Comparison of ENCODE assay signal across 12 mouse cellular contexts in genomic region chr5:149224666-149225065, GRCm38 (mm10). TPM values are rescaled to one million over a fixed set of nuclear protein-coding genes. Genes with fewer than 3 reads are reported as not detected.
A peak's percentile ranks its signal among the peaks of the same experiment; 100 is the strongest.
DNase-seq lines count a peak whose midpoint lies in the region; ATAC-seq lines count a peak whose summit lies in the region.
"Had no signal": no experiment of that assay in that cellular context is flagged by ENCODE, and none has a peak within 500 bp of the region (broad histone marks: within the 10 kb centered on the region; RNA-seq: fewer than 3 reads in every experiment).

No protein-coding gene starts in this region.

- no peak overlapping the region for H3K27ac ChIP-seq in kidney, embryonic 15.5 days
- no peak overlapping the region for H3K27ac ChIP-seq in kidney, embryonic 14.5 days (ENCODE audit: low read depth, low read length)
- H3K27ac ChIP-seq in stomach, embryonic 16.5 days (ENCODE audit: low read length): no peak overlapping the region
- H3K27ac ChIP-seq: gastrocnemius, adult 2 months; heart, embryonic 10.5 days had no signal

- 0 out of 2 replicates have a peak overlapping the region, but pooled peaks have one; percentile 13 for H3K4me2 ChIP-seq in kidney, embryonic 15.5 days
- H3K4me2 ChIP-seq in kidney, embryonic 14.5 days (replicated peaks; ENCODE audit: low read depth, low read length): no peak overlapping the region
- H3K4me2 ChIP-seq in stomach, embryonic 16.5 days (ENCODE audit: low read depth, low read length): peak overlapping the region; percentile 28

- no peak for ATAC-seq in kidney, embryonic 15.5 days (replicated peaks; ENCODE audit: low FRiP score)
- no peak for ATAC-seq in kidney, embryonic 14.5 days (ENCODE audit: low FRiP score, low TSS enrichment)
- no peak for ATAC-seq in stomach, embryonic 16.5 days (ENCODE audit: insufficient read depth, low FRiP score)

- DNase-seq in embryo, embryonic 10.5 days (ENCODE audit: low spot score): peak; percentile 26
- DNase-seq in embryo, embryonic 10 days (ENCODE audit: low spot score): no peak
- peak; percentile 37 to 40 for DNase-seq in spleen, postnatal 36 days (ENCODE audit: low spot score in 2 of 2)
- no peak for DNase-seq in spleen, postnatal 14 days (ENCODE audit: low spot score in 2 of 2)
- DNase-seq in layer of hippocampus, adult 8-10 months (ENCODE audit: low spot score in 2 of 2): no peak
- DNase-seq: cerebellum, adult 9-10 months; gastrocnemius, adult 2 months had no signal

- no peaks in the 10 kb centered on the region for H3K27me3 ChIP-seq in kidney, embryonic 15.5 days
- H3K27me3 ChIP-seq in kidney, embryonic 14.5 days (ENCODE audit: control insufficient read depth, insufficient read depth, low read length): no peaks in the 10 kb centered on the region
- no peaks in the 10 kb centered on the region for H3K27me3 ChIP-seq in stomach, embryonic 16.5 days (ENCODE audit: control insufficient read depth, insufficient read depth, low read length)

- H3K4me3 ChIP-seq in kidney, embryonic 15.5 days (replicated peaks): no peak overlapping the region
- no peak overlapping the region for H3K4me3 ChIP-seq in kidney, embryonic 14.5 days (ENCODE audit: low read length)
- H3K4me3 ChIP-seq in stomach, embryonic 16.5 days (replicated peaks; ENCODE audit: low read length): no peak overlapping the region
- H3K4me3 ChIP-seq: erythroblast, embryonic 14.5 days; gastrocnemius, adult 2 months; heart, embryonic 10.5 days had no signal

- H3K9ac ChIP-seq in kidney, embryonic 15.5 days: no peak overlapping the region
- H3K9ac ChIP-seq in kidney, embryonic 14.5 days (ENCODE audit: low read depth, low read length): no peak overlapping the region
- no peak overlapping the region; the same call in 1 of the 2 replicates for H3K9ac ChIP-seq in stomach, embryonic 16.5 days (ENCODE audit: low read length)

- no peaks in the 10 kb centered on the region for H3K36me3 ChIP-seq in kidney, embryonic 15.5 days
- H3K36me3 ChIP-seq in kidney, embryonic 14.5 days (ENCODE audit: control insufficient read depth, insufficient read depth, low read length): no peaks in the 10 kb centered on the region
- H3K36me3 ChIP-seq in stomach, embryonic 16.5 days (ENCODE audit: control insufficient read depth, insufficient read depth, low read length): no peaks in the 10 kb centered on the region
- H3K36me3 ChIP-seq: heart, embryonic 10.5 days had no signal

- WGBS in kidney, embryonic 15.5 days: 11% methylated on average over 7 of the region's 7 CpGs
- 12% methylated on average over 7 of the region's 7 CpGs for WGBS in kidney, embryonic 14.5 days
- WGBS in stomach, embryonic 16.5 days: 12% methylated on average over 7 of the region's 7 CpGs

- H3K9me3 ChIP-seq in kidney, embryonic 15.5 days (replicated peaks): no peaks in the 10 kb centered on the region
- no peaks in the 10 kb centered on the region for H3K9me3 ChIP-seq in kidney, embryonic 14.5 days (ENCODE audit: control insufficient read depth, low read length)
- 0 out of 2 replicates have a peak, but pooled peaks cover 5% of the 10 kb centered on the region for H3K9me3 ChIP-seq in stomach, embryonic 16.5 days (replicated peaks; ENCODE audit: control insufficient read depth, low read length)
- H3K9me3 ChIP-seq: heart, embryonic 10.5 days had no signal

- peaks cover 21% of the 10 kb centered on the region for H3K4me1 ChIP-seq in kidney, embryonic 15.5 days
- peaks cover 9% of the 10 kb centered on the region; the same call in 1 of the 2 replicates for H3K4me1 ChIP-seq in kidney, embryonic 14.5 days (ENCODE audit: control insufficient read depth, insufficient read depth, low read length)
- peaks cover 12% of the 10 kb centered on the region for H3K4me1 ChIP-seq in stomach, embryonic 16.5 days (ENCODE audit: control insufficient read depth, insufficient read depth, low read length)

RNA-seq across cellular contexts. Expression of gene Alox5ap, which starts 39.9 kb away (rescaled TPM):
- polyA plus RNA-seq in kidney, embryonic 15.5 days (2015; fragmentation: Nextera tagmentation; extraction: Ambion mirVana): 12.4 and 13.3 TPM in 2 replicates
- 12.6 and 12.8 TPM in 2 replicates for polyA plus RNA-seq in kidney, embryonic 14.5 days (2014; fragmentation: Nextera tagmentation; extraction: Ambion mirVana)
- 24.6 and 32.8 TPM in 2 replicates for polyA plus RNA-seq in stomach, embryonic 16.5 days (2015; fragmentation: Nextera tagmentation; extraction: Ambion mirVana)
- total RNA-seq in layer of hippocampus, adult 8-10 months (2022): 10 to 100 TPM; 10.3 to 19.4 (median 11.9) TPM
- polyA plus RNA-seq: erythroblast, embryonic 14.5 days had no signal

RNA-seq across cellular contexts. Expression of gene Hmgb1, which starts 40.4 kb away (rescaled TPM):
- 1,463 and 1,782 TPM in 2 replicates for polyA plus RNA-seq in kidney, embryonic 15.5 days (2015; fragmentation: Nextera tagmentation; extraction: Ambion mirVana)
- 1,862 and 2,225 TPM in 2 replicates for polyA plus RNA-seq in kidney, embryonic 14.5 days (2014; fragmentation: Nextera tagmentation; extraction: Ambion mirVana)
- polyA plus RNA-seq in stomach, embryonic 16.5 days (2015; fragmentation: Nextera tagmentation; extraction: Ambion mirVana): 907 and 1,078 TPM in 2 replicates
- 100 to 1,000 TPM; 119 to 140 (median 134) TPM for total RNA-seq in layer of hippocampus, adult 8-10 months (2022)

RNA-seq across cellular contexts. Expression of gene Uspl1, which starts 40.5 kb away (rescaled TPM):
- 40.0 and 44.8 TPM in 2 replicates for polyA plus RNA-seq in kidney, embryonic 15.5 days (2015; fragmentation: Nextera tagmentation; extraction: Ambion mirVana)
- 44.2 and 53.9 TPM in 2 replicates for polyA plus RNA-seq in kidney, embryonic 14.5 days (2014; fragmentation: Nextera tagmentation; extraction: Ambion mirVana)
- 32.2 and 36.7 TPM in 2 replicates for polyA plus RNA-seq in stomach, embryonic 16.5 days (2015; fragmentation: Nextera tagmentation; extraction: Ambion mirVana)
- total RNA-seq in layer of hippocampus, adult 8-10 months (2022): 10 to 100 TPM; 39.7 to 46.2 (median 41.6) TPM

Comparison
In these comparisons a context has a peak if more than half of its experiments do, and no peak if none do; other contexts are left out.
1. DNase-seq: peak in embryo, embryonic 10.5 days (single experiment) and spleen, postnatal 36 days (2 of 2); none in embryo, embryonic 10 days (single experiment), spleen, postnatal 14 days (0 of 2) and layer of hippocampus, adult 8-10 months (0 of 2).